Comparison of ENCODE assay signal across 15 mouse cellular contexts in genomic region chr9:79927156-79927870, GRCm38 (mm10).
A peak's percentile ranks its signal among the peaks of the same experiment; 100 is the strongest.
DNase-seq lines count a peak whose midpoint lies in the region; ATAC-seq and TF ChIP-seq lines count a peak whose summit lies in the region.
"Had no signal": no experiment of that assay in that cellular context is flagged by ENCODE, and none has a peak within 500 bp of the region (broad histone marks: within the 10 kb centered on the region; RNA-seq: fewer than 3 reads in every experiment).

No protein-coding gene starts in this region.

- intact Hi-C loops in heart, postnatal 25 days (cut with DNase I): loop anchor here (2.0 kb wide), 1 partner anchor 49 kb away; no protein-coding TSS in a partner anchor

- no peak overlapping the region for H3K27ac ChIP-seq in forebrain, postnatal 0 days (ENCODE audit: low read depth, low read length)
- no peak overlapping the region for H3K27ac ChIP-seq in forebrain, embryonic 13.5 days
- peak overlapping the region; percentile 48 for H3K27ac ChIP-seq in heart, embryonic 15.5 days
- H3K27ac ChIP-seq in stomach, postnatal 0 days (replicated peaks): peak overlapping the region; percentile 67
- H3K27ac ChIP-seq in forebrain, embryonic 11.5 days (ENCODE audit: low read depth, low read length): no peak overlapping the region
- H3K27ac ChIP-seq: embryonic facial prominence, embryonic 15.5 days; liver, embryonic 12.5 days; neural tube, embryonic 13.5 days had no signal

- peak; percentile 73 for ATAC-seq in forebrain, postnatal 0 days
- ATAC-seq in forebrain, embryonic 13.5 days: no peak
- no peak for ATAC-seq in heart, embryonic 15.5 days (replicated peaks; ENCODE audit: insufficient number of reproducible peaks, insufficient read depth, low FRiP score, low read depth)
- no peak for ATAC-seq in stomach, postnatal 0 days (ENCODE audit: low FRiP score, low TSS enrichment)
- ATAC-seq in forebrain, embryonic 11.5 days (replicated peaks; ENCODE audit: low FRiP score): no peak
- ATAC-seq: forebrain, embryonic 16.5 days; liver, embryonic 12.5 days had no signal

- no peak overlapping the region for H3K4me3 ChIP-seq in forebrain, postnatal 0 days (ENCODE audit: low read depth, low read length)
- H3K4me3 ChIP-seq in forebrain, embryonic 13.5 days: no peak overlapping the region
- no peak overlapping the region for H3K4me3 ChIP-seq in heart, embryonic 15.5 days
- no peak overlapping the region for H3K4me3 ChIP-seq in stomach, postnatal 0 days (ENCODE audit: low read depth, low read length)
- no peak overlapping the region for H3K4me3 ChIP-seq in forebrain, embryonic 11.5 days (ENCODE audit: low read depth, low read length)
- H3K4me3 ChIP-seq: embryonic facial prominence, embryonic 15.5 days; liver, embryonic 12.5 days; neural tube, embryonic 13.5 days had no signal

- no peaks in the 10 kb centered on the region for H3K36me3 ChIP-seq in forebrain, postnatal 0 days (ENCODE audit: insufficient read depth)
- H3K36me3 ChIP-seq in forebrain, embryonic 13.5 days (ENCODE audit: poor library complexity, severe bottlenecking): no peaks in the 10 kb centered on the region
- no peaks in the 10 kb centered on the region for H3K36me3 ChIP-seq in heart, embryonic 15.5 days
- H3K36me3 ChIP-seq in stomach, postnatal 0 days (ENCODE audit: control insufficient read depth, insufficient read depth, low read length): no peaks in the 10 kb centered on the region
- no peaks in the 10 kb centered on the region for H3K36me3 ChIP-seq in forebrain, embryonic 11.5 days (ENCODE audit: control insufficient read depth, insufficient read depth, low read length)
- H3K36me3 ChIP-seq: embryonic facial prominence, embryonic 15.5 days; liver, embryonic 12.5 days; neural tube, embryonic 13.5 days had no signal

- TF ChIP-seq EP300 in stomach, postnatal 0 days (optimal IDR thresholded peaks at IDR 0.05): no peak

- no peaks in the 10 kb centered on the region for H3K27me3 ChIP-seq in forebrain, postnatal 0 days (ENCODE audit: insufficient read depth, low read length)
- H3K27me3 ChIP-seq in forebrain, embryonic 13.5 days: no peaks in the 10 kb centered on the region
- no peaks in the 10 kb centered on the region for H3K27me3 ChIP-seq in heart, embryonic 15.5 days
- no peaks in the 10 kb centered on the region for H3K27me3 ChIP-seq in stomach, postnatal 0 days (ENCODE audit: control insufficient read depth, insufficient read depth, low read length)
- H3K27me3 ChIP-seq in forebrain, embryonic 11.5 days (ENCODE audit: control insufficient read depth, insufficient read depth, low read length): no peaks in the 10 kb centered on the region
- H3K27me3 ChIP-seq: embryonic facial prominence, embryonic 15.5 days; liver, embryonic 12.5 days; neural tube, embryonic 13.5 days; Patski had no signal

- no peak overlapping the region for H3K9ac ChIP-seq in forebrain, postnatal 0 days
- H3K9ac ChIP-seq in forebrain, embryonic 13.5 days: no peak overlapping the region
- no peak overlapping the region for H3K9ac ChIP-seq in heart, embryonic 15.5 days
- no peak overlapping the region for H3K9ac ChIP-seq in stomach, postnatal 0 days (ENCODE audit: low read length)
- H3K9ac ChIP-seq in forebrain, embryonic 11.5 days (ENCODE audit: low read length): no peak overlapping the region
- H3K9ac ChIP-seq: embryonic facial prominence, embryonic 15.5 days; liver, embryonic 12.5 days; neural tube, embryonic 13.5 days had no signal

- no peak for TF ChIP-seq CTCF in forebrain, postnatal 0 days (IDR thresholded peaks at IDR 0.05; ENCODE audit: low read depth)
- TF ChIP-seq CTCF in stomach, postnatal 0 days (IDR thresholded peaks at IDR 0.05; ENCODE audit: low read depth): no peak

- 81% methylated on average over 21 of the region's 21 CpGs for WGBS in forebrain, postnatal 0 days
- 91% methylated on average over 21 of the region's 21 CpGs for WGBS in forebrain, embryonic 13.5 days
- whole genome bisulfite sequencing in heart, embryonic 15.5 days: 79% methylated on average over 21 of the region's 21 CpGs
- WGBS in stomach, postnatal 0 days: 78% methylated on average over 21 of the region's 21 CpGs
- 95% methylated on average over 21 of the region's 21 CpGs for WGBS in forebrain, embryonic 11.5 days

- no peaks in the 10 kb centered on the region for H3K4me1 ChIP-seq in forebrain, postnatal 0 days (ENCODE audit: insufficient read depth)
- no peaks in the 10 kb centered on the region; the same call in 1 of the 2 replicates for H3K4me1 ChIP-seq in forebrain, embryonic 13.5 days
- H3K4me1 ChIP-seq in heart, embryonic 15.5 days (replicated peaks): peaks cover 29% of the 10 kb centered on the region
- H3K4me1 ChIP-seq in stomach, postnatal 0 days (replicated peaks; ENCODE audit: control insufficient read depth, insufficient read depth): no peaks in the 10 kb centered on the region; the same call in 1 of the 2 replicates
- H3K4me1 ChIP-seq in forebrain, embryonic 11.5 days (replicated peaks; ENCODE audit: control insufficient read depth, insufficient read depth, low read length): no peaks in the 10 kb centered on the region
- H3K4me1 ChIP-seq: liver, embryonic 12.5 days; neural tube, embryonic 13.5 days had no signal

- DNase-seq in forebrain, postnatal 0 days: peak; percentile 22
- DNase-seq in heart, postnatal 25 days (ENCODE audit: low spot score): no peak
- DNase-seq in lung, postnatal 4 days: peak; percentile 25 to 72
- no peak for DNase-seq in lung, adult 18-20 months
- no peak for DNase-seq in stomach, postnatal 0 days (ENCODE audit: low spot score)
- DNase-seq in forebrain, embryonic 11.5 days (ENCODE audit: low spot score): no peak
- DNase-seq: cerebellum, adult 18-20 months; kidney, adult 9 months had no signal

- H3K9me3 ChIP-seq in forebrain, postnatal 0 days (ENCODE audit: low read length): no peaks in the 10 kb centered on the region
- H3K9me3 ChIP-seq in forebrain, embryonic 13.5 days (replicated peaks): no peaks in the 10 kb centered on the region
- no peaks in the 10 kb centered on the region for H3K9me3 ChIP-seq in heart, embryonic 15.5 days (replicated peaks)
- no peaks in the 10 kb centered on the region for H3K9me3 ChIP-seq in stomach, postnatal 0 days (ENCODE audit: control insufficient read depth, low read length)
- H3K9me3 ChIP-seq in forebrain, embryonic 11.5 days (ENCODE audit: control insufficient read depth, low read length): no peaks in the 10 kb centered on the region
- H3K9me3 ChIP-seq: embryonic facial prominence, embryonic 15.5 days; liver, embryonic 12.5 days; neural tube, embryonic 13.5 days had no signal

- H3K4me2 ChIP-seq in forebrain, postnatal 0 days (ENCODE audit: low read depth): no peak overlapping the region
- H3K4me2 ChIP-seq in forebrain, embryonic 13.5 days: no peak overlapping the region
- no peak overlapping the region for H3K4me2 ChIP-seq in heart, embryonic 15.5 days
- H3K4me2 ChIP-seq in stomach, postnatal 0 days (replicated peaks; ENCODE audit: low read depth): no peak overlapping the region
- no peak overlapping the region for H3K4me2 ChIP-seq in forebrain, embryonic 11.5 days (ENCODE audit: low read depth, low read length, severe bottlenecking)
- H3K4me2 ChIP-seq: embryonic facial prominence, embryonic 15.5 days; liver, embryonic 12.5 days; neural tube, embryonic 13.5 days had no signal

Comparison
In these comparisons a context has a peak if more than half of its experiments do, and no peak if none do; other contexts are left out.
1. DNase-seq: peak in forebrain, postnatal 0 days (single experiment) and lung, postnatal 4 days (2 of 2); none in heart, postnatal 25 days (single experiment), lung, adult 18-20 months (0 of 2), stomach, postnatal 0 days (single experiment) and forebrain, embryonic 11.5 days (single experiment).
2. H3K27ac ChIP-seq: peak in heart, embryonic 15.5 days (single experiment) and stomach, postnatal 0 days (single experiment); none in forebrain, postnatal 0 days (single experiment), forebrain, embryonic 13.5 days (single experiment) and forebrain, embryonic 11.5 days (single experiment).